Mouse (Mus musculus) ZHBTc4 (cell line): ENCODE measurements around the gene Rorc.

ENCODE experiments used
- DNase-seq: peaks from one replicate; pipeline ENCODE4 v3.0.0-alpha.2; 2011; ENCODE audit warnings: low read depth, low spot score

Gene Rorc

GRCm38 (mm10) chr3:94430980-94431379, 58.4 kb downstream of the Rorc start:
- DNase-seq: no peak

- DNase-seq: no peak
Observed at GRCm38 (mm10) chr3:94434305-94434704, 61.7 kb downstream of the Rorc start.

GRCm38 (mm10) chr3:94436420-94436819, 63.8 kb downstream of the Rorc start:
- no peak for DNase-seq

- DNase-seq: peak; percentile 54
Observed at GRCm38 (mm10) chr3:94441182-94441581, 68.6 kb downstream of the Rorc start.

GRCm38 (mm10) chr3:94442951-94443596, 70.5 kb downstream of the Rorc start, which contains the start of gene Mrpl9:
Gene Mrpl9, plus strand, starts transcription at chr3:94443318.
- DNase-seq: peak; percentile 97

- DNase-seq: no peak
Observed at GRCm38 (mm10) chr3:94443597-94443964, 71.0 kb downstream of the Rorc start, which contains the start of gene Oaz3. Gene Oaz3, minus strand, starts transcription at chr3:94443915.
